Mouse (Mus musculus): ENCODE results near the gene Cpt2.

- no peak for TF ChIP-seq CTCF (IDR thresholded peaks at IDR 0.05; ENCODE audit: insufficient read depth, low read depth, low read length)
- TF ChIP-seq POLR2A (IDR thresholded peaks at IDR 0.05; ENCODE audit: insufficient read depth, low read depth, low read length) = no peak
These were observed 38.8 kb upstream of the Cpt2 start for GRCm38 (mm10) chr4:107962044-107962732.

All from olfactory bulb, adult 2 months (tissue).